Mouse (Mus musculus) cerebellum, adult 11 months (tissue): ENCODE measurements around the gene Gm14685.
"Not testable (repeated sequence)": the region's sequence is repeated elsewhere in the genome, so short reads cannot be mapped to it uniquely, and the experiment has no call there.

ENCODE experiments used
- DNase-seq: peaks from one replicate; pipeline ENCODE4 v3.0.0; 2022

The Gm14685 gene

GRCm38 (mm10) chrX:73116747-73117146 lies at the start of gene Gm14685:
Gene Gm14685 (plus strand): TSS chrX:73117047.
- DNase-seq, result not testable (repeated sequence)

- DNase-seq, result not testable (repeated sequence)
Observed at GRCm38 (mm10) chrX:73082267-73083055, 34.4 kb upstream of the Gm14685 start, which contains the start of gene Xlr4a. Gene Xlr4a (minus strand): TSS chrX:73082478.

DNA sequence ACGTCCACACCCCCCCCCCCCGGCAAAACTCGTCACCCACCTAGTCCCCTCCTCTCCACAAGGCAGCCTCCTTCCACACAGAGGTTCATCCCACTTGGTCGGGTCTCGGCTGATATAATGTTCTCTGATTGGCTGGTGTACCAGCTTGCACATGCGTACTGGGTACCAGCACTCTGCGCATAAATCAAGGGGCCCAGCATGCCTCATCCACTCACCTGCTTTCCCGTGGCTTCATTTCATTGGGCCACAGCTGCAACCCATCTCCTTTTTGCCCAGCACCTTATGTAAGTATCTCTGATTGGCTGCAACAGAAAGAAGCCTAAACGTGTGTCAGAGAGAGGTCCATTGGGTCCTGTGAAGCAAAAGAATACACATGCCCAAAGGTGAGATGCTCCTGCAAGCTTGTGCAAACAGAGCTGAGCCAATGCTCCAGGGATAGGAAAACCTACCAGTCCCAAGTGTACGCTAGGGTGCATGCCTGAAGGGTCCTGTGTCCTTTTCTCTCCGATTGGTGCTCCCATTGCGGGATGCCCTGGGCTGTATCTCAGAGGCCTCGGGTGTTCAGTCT lies 19.8 kb upstream of the Gm14685 start, which contains the start of gene Xlr3a:
Gene Xlr3a (minus strand): TSS at position 155 of the 568 bp plus-strand sequence.
- not testable (repeated sequence) for DNase-seq

DNA sequence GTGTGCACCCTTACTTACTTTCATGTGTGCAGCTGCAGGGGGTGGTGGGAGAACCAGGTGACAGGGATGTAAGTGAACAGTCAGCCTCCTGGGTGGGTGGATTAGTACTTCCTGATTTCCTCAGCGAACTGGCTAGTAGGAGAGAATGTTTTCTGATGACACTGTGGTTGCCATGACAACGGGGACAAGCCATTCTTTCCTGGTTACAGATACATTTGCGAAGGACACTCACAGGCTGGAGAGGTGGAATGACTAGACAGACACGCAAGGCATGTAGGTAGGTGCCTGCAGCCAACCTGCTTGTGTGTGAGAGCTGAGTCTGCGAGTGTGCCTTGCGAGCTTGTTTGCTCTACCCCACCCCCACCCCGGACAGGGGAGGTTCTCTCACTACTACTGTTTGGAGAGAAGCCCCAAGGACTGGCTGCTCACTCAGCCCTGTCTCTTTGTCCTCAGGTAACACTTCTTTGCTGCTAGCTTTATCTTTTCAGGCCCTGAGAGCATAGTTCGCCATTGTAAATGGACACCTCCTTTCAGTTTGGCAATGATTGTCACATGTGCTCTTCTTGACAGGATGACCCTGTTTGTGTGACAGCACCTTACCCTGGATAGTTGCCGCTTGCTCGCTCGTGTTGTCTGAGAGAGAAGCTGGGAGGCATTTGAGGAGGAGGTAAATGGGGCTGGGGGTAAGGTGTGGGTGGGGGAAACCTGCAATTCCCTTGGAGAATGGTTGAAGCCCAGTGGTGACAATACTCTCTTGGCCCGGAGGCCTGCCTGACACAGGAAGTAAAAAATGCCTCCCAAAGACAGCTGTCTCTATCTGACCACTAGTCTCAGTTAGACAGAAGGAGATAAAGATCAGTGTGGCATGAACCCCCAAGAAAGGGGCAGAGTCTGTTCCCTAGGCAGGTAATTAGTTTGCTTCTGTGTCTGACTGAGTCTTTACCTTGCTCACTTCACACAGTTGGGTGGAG lies 6.3 kb downstream of the Gm14685 start:
- not testable (repeated sequence) for DNase-seq

GRCm38 (mm10) chrX:73143218-73143618 lies 26.4 kb downstream of the Gm14685 start:
- not testable (repeated sequence) for DNase-seq

- DNase-seq, result not testable (repeated sequence)
Observed at GRCm38 (mm10) chrX:73148496-73148895, 31.6 kb downstream of the Gm14685 start, which contains the start of gene Xlr5b. Gene Xlr5b (plus strand): TSS chrX:73148796.

- DNase-seq, result not testable (repeated sequence)
Observed at GRCm38 (mm10) chrX:73149350-73149749, 32.5 kb downstream of the Gm14685 start, which contains the start of gene DXBay18. Gene DXBay18 (minus strand): TSS chrX:73149450.

DNA sequence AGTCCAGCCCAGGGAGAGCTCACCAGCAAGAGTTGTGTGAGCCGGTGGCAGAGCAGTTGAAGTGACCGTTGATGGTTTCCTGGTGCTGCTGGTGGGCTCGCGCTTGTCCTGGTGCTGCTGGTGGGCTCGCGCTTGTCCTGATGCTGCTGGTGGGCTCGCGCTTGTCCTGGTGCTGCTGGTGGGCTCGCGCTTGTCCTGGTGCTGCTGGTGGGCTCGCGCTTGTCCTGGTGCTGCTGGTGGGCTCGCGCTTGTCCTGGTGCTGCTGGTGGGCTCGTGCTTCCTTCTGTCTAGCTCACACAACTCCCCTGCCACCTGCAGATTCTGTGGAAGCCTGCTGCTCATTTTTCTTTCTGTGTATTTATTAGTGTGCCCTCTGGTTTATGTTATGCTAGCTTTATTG lies 60.0 kb downstream of the Gm14685 start, which contains the start of gene Spin2d:
Gene Spin2d (minus strand): TSS at position 101 of the 400 bp plus-strand sequence.
- not testable (repeated sequence) for DNase-seq
